Mouse (Mus musculus): Measurements from ENCODE around the gene Prss57. TPM values are rescaled to one million over a fixed set of nuclear protein-coding genes. Genes with fewer than 3 reads are reported as not detected.

Prss57 gene
- total RNA-seq, 2 experiments from 2014 or later = not detected

- DNase-seq = peak; percentile 76 to 90
- intact Hi-C loops (cut with DNase I) = loop anchor here (1.0 to 10.0 kb wide), 3 partner anchors 20 to 194 kb away; no protein-coding TSS in a partner anchor
Observed at GRCm38 (mm10) chr10:79788386-79789158, 2.2 kb downstream of the Prss57 start.

- DNase-seq = peak in 1 of 2 experiments; percentile 44
- intact Hi-C loops (cut with DNase I) = loop anchor here (5.0 to 10.0 kb wide), 2 partner anchors 33 to 189 kb away; no protein-coding TSS in a partner anchor
Observed at GRCm38 (mm10) chr10:79783920-79784800, 6.6 kb downstream of the Prss57 start.

- peak in 1 of 2 experiments; percentile 39 for DNase-seq
- intact Hi-C loops (cut with DNase I) = loop anchor here (5.0 to 10.0 kb wide), 2 partner anchors 34 to 188 kb away; no protein-coding TSS in a partner anchor
Observed at GRCm38 (mm10) chr10:79783050-79783449, 7.7 kb downstream of the Prss57 start.

- intact Hi-C loops (cut with DNase I) = loop anchor here (5.0 to 10.0 kb wide), 2 partner anchors 35 to 187 kb away; no protein-coding TSS in a partner anchor
Observed at GRCm38 (mm10) chr10:79781956-79782355, 8.8 kb downstream of the Prss57 start.

GRCm38 (mm10) chr10:79781139-79781538, 9.6 kb downstream of the Prss57 start:
- intact Hi-C loops (cut with DNase I) = loop anchor here (5.0 to 10.0 kb wide), 2 partner anchors 36 to 186 kb away; no protein-coding TSS in a partner anchor
- DNase-seq = no peak

More at GRCm38 (mm10) chr10:79781956-79782355, 8.8 kb downstream of the Prss57 start:
- DNase-seq = no peak

- intact Hi-C loops (cut with DNase I) = loop anchor here (5.0 to 10.0 kb wide), 2 partner anchors 37 to 186 kb away; no protein-coding TSS in a partner anchor
- DNase-seq = no peak
Observed at GRCm38 (mm10) chr10:79780664-79781015, 10.1 kb downstream of the Prss57 start.

- intact Hi-C loops (cut with DNase I) = loop anchor here (5.0 to 10.0 kb wide), 2 partner anchors 37 to 185 kb away; no protein-coding TSS in a partner anchor
- DNase-seq = peak; percentile 93 to 94
Observed at GRCm38 (mm10) chr10:79779784-79780663, 10.7 kb downstream of the Prss57 start.

GRCm38 (mm10) chr10:79779193-79779592, 11.6 kb downstream of the Prss57 start:
- intact Hi-C loops (cut with DNase I) = no loop called here
- no peak for DNase-seq

- intact Hi-C loops (cut with DNase I) = no loop called here
- peak; percentile 71 to 72 for DNase-seq
Observed at GRCm38 (mm10) chr10:79778006-79778405, 12.8 kb downstream of the Prss57 start.

- peak; percentile 43 to 57 for DNase-seq
Observed at GRCm38 (mm10) chr10:79777103-79777531, 13.6 kb downstream of the Prss57 start, which contains the start of gene Fstl3. Gene Fstl3 (plus strand): TSS chr10:79777272.

GRCm38 (mm10) chr10:79774486-79775279, 16.1 kb downstream of the Prss57 start:
- DNase-seq = no peak
- intact Hi-C loops (cut with DNase I) = no loop called here

More at GRCm38 (mm10) chr10:79777103-79777531, 13.6 kb downstream of the Prss57 start, which contains the start of gene Fstl3:
- intact Hi-C loops (cut with DNase I) = no loop called here

GRCm38 (mm10) chr10:79773208-79773607, 17.6 kb downstream of the Prss57 start:
- intact Hi-C loops (cut with DNase I) = no loop called here
- no peak for DNase-seq

GRCm38 (mm10) chr10:79772320-79772719, 18.4 kb downstream of the Prss57 start:
- intact Hi-C loops (cut with DNase I) = no loop called here
- no peak for DNase-seq

- DNase-seq = no peak
- intact Hi-C loops (cut with DNase I) = loop anchor here (2.0 kb wide), 1 partner anchor 43 kb away; no protein-coding TSS in a partner anchor
Observed at GRCm38 (mm10) chr10:79769329-79769728, 21.4 kb downstream of the Prss57 start.

GRCm38 (mm10) chr10:79768400-79768799, 22.4 kb downstream of the Prss57 start:
- intact Hi-C loops (cut with DNase I) = loop anchor here (1.0 to 2.0 kb wide), 2 partner anchors 20 to 44 kb away; no protein-coding TSS in a partner anchor

GRCm38 (mm10) chr10:79767372-79768244, 23.2 kb downstream of the Prss57 start:
- DNase-seq = peak; percentile 94
- intact Hi-C loops (cut with DNase I) = loop anchor here (1.0 to 2.0 kb wide), 2 partner anchors 21 to 45 kb away; no protein-coding TSS in a partner anchor

More at GRCm38 (mm10) chr10:79768400-79768799, 22.4 kb downstream of the Prss57 start:
- peak; percentile 79 to 84 for DNase-seq

- intact Hi-C loops (cut with DNase I) = no loop called here
- peak; percentile 99 to 100 for DNase-seq
Observed at GRCm38 (mm10) chr10:79766508-79767325, 24.0 kb downstream of the Prss57 start, which contains the start of gene Rnf126. Gene Rnf126 (minus strand): TSS chr10:79766952.

All from heart, postnatal 10 days (tissue).